Mouse (Mus musculus) hindbrain, embryonic 11.5 days (tissue): ENCODE measurements around the gene Gm38655. TPM values are rescaled to one million over a fixed set of nuclear protein-coding genes. Genes with fewer than 3 reads are reported as not detected.

Experiments
- polyA plus RNA-seq: library from polyadenylated mRNA; unstranded; fragments of >200 nt; fragmentation: Nextera tagmentation; extraction: Ambion mirVana; gene quantifications from 2 replicates; pipeline ENCODE4 v1.2.1, GENCODE M21; 2014

The Gm38655 gene
- polyA plus RNA-seq, 1 experiment from 2014 or later = not detected

Other genes with a start within 250 kb of the Gm38655 start
- 39.1 and 50.9 TPM in 2 replicates for gene Mapk8ip3, start 238.5 kb downstream of the Gm38655 start, polyA plus RNA-seq
- gene Jpt2, start 214.8 kb downstream of the Gm38655 start, polyA plus RNA-seq = 214 and 237 TPM in 2 replicates
- gene Cramp1l, start 159.7 kb downstream of the Gm38655 start, polyA plus RNA-seq = 11.2 and 15.1 TPM in 2 replicates
- gene Ift140, start 159.4 kb downstream of the Gm38655 start, polyA plus RNA-seq = 15.9 and 17.5 TPM in 2 replicates
- 9.3 and 10.7 TPM in 2 replicates for gene Tmem204, start 91.9 kb downstream of the Gm38655 start, polyA plus RNA-seq
- gene Telo2, start 59.5 kb downstream of the Gm38655 start, polyA plus RNA-seq = 23.5 and 28.8 TPM in 2 replicates
- not detected in 2 replicates for gene Ptx4, start 54.7 kb downstream of the Gm38655 start, polyA plus RNA-seq
- gene Clcn7, start 42.1 kb downstream of the Gm38655 start, polyA plus RNA-seq = 16.6 and 18.7 TPM in 2 replicates
- gene Ccdc154, start 13.0 kb downstream of the Gm38655 start, polyA plus RNA-seq = not detected in 2 replicates
- gene BC003965, start 9.1 kb upstream of the Gm38655 start, polyA plus RNA-seq = 35.2 and 36.4 TPM in 2 replicates
- gene Unkl, start 12.9 kb upstream of the Gm38655 start, polyA plus RNA-seq = 4.3 and 4.5 TPM in 2 replicates
- gene Gnptg, start 64.7 kb upstream of the Gm38655 start, polyA plus RNA-seq = 51.5 and 57.2 TPM in 2 replicates
- gene Tsr3, start 64.7 kb upstream of the Gm38655 start, polyA plus RNA-seq = 60.3 and 64.9 TPM in 2 replicates
- gene Baiap3, start 80.9 kb upstream of the Gm38655 start, polyA plus RNA-seq = 2.0 and 4.4 TPM in 2 replicates
- gene Ube2i, start 99.2 kb upstream of the Gm38655 start, polyA plus RNA-seq = 781 and 835 TPM in 2 replicates
- gene Prss34, start 122.9 kb upstream of the Gm38655 start, polyA plus RNA-seq = not detected in 2 replicates
- not detected in 2 replicates for gene Prss28, start 133.2 kb upstream of the Gm38655 start, polyA plus RNA-seq
- gene Prss29, start 143.2 kb upstream of the Gm38655 start, polyA plus RNA-seq = not detected in 2 replicates
- gene Tpsab1, start 170.1 kb upstream of the Gm38655 start, polyA plus RNA-seq = not detected in 2 replicates
- gene Tpsb2, start 190.8 kb upstream of the Gm38655 start, polyA plus RNA-seq = not detected in 2 replicates
- 0.69 TPM in 1 of 2 replicates, not detected in the other for gene Tpsg1, start 193.8 kb upstream of the Gm38655 start, polyA plus RNA-seq